Mouse (Mus musculus) spleen, adult 12 weeks (tissue): Measurements from ENCODE around the gene Oaz3.

Source experiments
- DNase-seq: peaks from one replicate; pipeline ENCODE4 v3.0.0; 2022; ENCODE audit warnings: low spot score

Gene Oaz3

GRCm38 (mm10) chr3:94456529-94457000 is 12.8 kb upstream of the Oaz3 start:
- peak; percentile 57 for DNase-seq

- DNase-seq: no peak
Measured at GRCm38 (mm10) chr3:94449377-94449776, 5.7 kb upstream of the Oaz3 start.

- DNase-seq: peak; percentile 91
Measured at GRCm38 (mm10) chr3:94442951-94443596, 641 bp downstream of the Oaz3 start, which contains the start of gene Mrpl9. Gene Mrpl9 (plus strand): TSS chr3:94443318.

- DNase-seq: no peak
Measured at GRCm38 (mm10) chr3:94441182-94441581, 2.5 kb downstream of the Oaz3 start.

DNA sequence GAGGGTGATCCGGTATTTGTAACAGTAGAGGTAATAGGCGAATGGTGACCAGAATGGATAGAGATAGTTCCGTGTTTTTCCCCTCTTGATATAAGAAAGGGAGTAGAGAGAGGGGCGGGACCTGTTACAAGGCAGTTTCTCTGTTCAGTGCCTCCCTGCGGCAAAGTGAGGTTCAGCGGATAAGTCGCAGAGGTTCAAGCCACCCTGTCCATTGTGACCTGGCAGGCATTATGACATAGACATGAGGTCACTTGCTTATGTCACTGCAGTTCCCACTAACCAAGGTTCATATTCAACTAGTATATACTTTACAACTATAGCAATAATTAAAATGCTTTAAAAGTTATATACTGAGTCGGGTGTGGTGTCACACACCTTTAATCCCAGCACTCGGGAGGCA is 7.3 kb downstream of the Oaz3 start:
- no peak for DNase-seq

DNA sequence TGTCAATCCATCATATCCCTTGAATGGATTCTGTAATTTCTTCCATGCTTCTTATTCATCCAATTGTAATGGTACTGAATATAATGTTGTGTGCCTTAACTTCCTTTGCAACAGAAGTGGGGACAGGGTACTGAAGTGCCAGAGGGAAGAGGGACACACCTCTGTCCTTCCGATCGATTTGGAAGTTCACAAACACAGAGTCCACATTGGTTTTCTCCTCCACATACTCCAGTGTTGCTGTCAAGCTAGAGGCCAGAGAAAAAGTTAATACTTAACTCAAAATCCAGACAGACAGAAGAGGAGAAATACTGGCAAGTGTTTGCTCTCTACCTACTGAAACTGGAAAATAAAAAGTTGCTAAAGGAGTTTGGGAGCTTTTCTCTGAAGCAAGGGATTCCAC is 9.4 kb downstream of the Oaz3 start:
- DNase-seq: no peak

DNA sequence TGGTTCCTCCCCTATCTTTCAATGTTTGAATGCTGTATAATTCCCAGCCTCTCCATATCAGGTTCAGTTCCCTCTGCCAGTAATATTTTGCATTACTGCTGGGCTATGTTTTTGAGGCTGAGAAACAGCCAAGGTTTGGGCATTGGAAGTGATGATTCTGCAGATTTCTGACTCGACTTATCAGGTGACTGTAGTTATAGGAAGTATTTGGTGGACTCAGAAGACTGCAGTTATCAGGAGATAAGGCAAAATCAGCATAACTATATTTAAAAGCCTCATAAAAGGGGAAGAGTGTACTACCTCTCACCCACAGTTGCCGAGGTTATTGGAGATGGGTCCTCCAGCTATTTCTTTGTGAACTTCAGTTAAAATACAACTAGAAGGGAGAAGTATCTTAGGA is 12.7 kb downstream of the Oaz3 start:
- DNase-seq: no peak

DNA sequence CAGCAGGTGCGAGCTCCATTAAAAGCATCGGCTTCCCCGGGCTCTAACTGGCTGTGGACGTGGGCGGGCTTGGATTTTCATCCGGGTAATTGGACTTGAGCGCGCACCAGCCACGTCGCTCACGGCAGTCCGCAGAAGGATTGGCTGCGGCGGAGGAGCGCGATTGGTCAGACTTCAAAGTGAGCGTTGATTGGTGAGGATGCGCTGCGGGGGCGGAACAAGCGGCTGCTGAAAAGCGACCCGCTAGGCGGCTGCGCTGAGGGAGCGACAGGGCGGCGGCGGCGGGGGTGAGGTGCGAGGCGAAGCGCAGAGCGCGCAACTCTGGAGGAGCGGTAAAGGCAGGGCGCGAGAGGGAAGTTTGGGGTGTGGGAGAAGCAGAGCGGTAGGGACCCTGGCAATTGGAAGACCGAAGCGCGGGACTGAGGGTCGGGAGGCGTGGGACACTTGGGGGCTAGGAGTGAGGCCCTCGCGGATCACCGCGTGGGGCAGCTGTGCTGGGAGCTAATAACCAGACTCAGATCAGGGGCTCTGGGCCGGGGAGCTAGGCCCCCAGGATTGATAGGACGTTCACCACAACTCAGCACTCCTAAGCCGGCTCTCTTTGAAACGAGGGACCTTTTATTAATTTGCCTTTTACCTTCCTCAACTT is 30.6 kb downstream of the Oaz3 start, which contains the start of gene Tdrkh:
TSS of gene Tdrkh (plus strand) at position 243 of the 649 bp plus-strand sequence.
- DNase-seq: peak; percentile 80

GRCm38 (mm10) chr3:94412530-94412929 is 31.2 kb downstream of the Oaz3 start:
- DNase-seq: no peak

GRCm38 (mm10) chr3:94405561-94405960 is 38.2 kb downstream of the Oaz3 start:
- DNase-seq: no peak

GRCm38 (mm10) chr3:94404366-94405054 is 39.2 kb downstream of the Oaz3 start:
- no peak for DNase-seq

GRCm38 (mm10) chr3:94402451-94402850 is 41.3 kb downstream of the Oaz3 start:
- DNase-seq: no peak

DNA sequence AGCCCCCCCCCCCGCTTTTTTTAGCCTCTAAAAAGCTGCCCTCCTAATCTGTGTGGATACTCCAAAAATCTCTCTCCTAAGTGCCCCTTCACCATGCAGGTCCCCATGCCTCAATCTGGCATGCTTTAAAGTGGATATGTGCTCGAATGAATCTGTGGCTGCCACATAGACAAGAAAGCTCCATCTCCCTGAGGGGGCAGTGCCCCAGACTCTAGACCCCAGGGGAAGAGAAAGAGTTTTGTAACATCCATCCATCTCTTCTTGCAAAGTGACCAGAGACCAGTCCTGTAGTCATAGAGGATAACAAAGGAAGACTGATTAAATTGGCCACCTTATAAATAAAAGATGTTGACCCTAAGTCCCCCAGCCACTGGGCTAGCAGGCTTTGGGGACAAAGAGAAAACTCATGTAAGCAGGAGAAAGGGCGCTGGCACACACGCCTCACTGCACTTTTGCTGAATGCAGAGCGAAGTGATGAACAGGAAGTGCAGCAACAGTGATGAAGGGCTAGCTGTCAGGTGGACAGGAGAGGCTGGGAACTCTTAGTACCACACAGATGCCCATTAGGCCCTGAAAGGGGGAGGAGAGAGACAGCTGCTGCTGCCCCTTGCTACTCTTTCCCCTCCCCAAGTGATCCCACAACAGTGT is 43.9 kb downstream of the Oaz3 start:
- DNase-seq: no peak

- DNase-seq: no peak
Measured at GRCm38 (mm10) chr3:94398943-94399481, 44.7 kb downstream of the Oaz3 start.

GRCm38 (mm10) chr3:94398217-94398616 is 45.5 kb downstream of the Oaz3 start, which contains the start of gene Lingo4:
Gene Lingo4 (plus strand): TSS chr3:94398517.
- DNase-seq: no peak

GRCm38 (mm10) chr3:94396851-94397250 is 46.9 kb downstream of the Oaz3 start:
- DNase-seq: no peak

- DNase-seq: no peak
Measured at GRCm38 (mm10) chr3:94396336-94396735, 47.4 kb downstream of the Oaz3 start.

GRCm38 (mm10) chr3:94393049-94393448 is 50.7 kb downstream of the Oaz3 start:
- DNase-seq: no peak

DNA sequence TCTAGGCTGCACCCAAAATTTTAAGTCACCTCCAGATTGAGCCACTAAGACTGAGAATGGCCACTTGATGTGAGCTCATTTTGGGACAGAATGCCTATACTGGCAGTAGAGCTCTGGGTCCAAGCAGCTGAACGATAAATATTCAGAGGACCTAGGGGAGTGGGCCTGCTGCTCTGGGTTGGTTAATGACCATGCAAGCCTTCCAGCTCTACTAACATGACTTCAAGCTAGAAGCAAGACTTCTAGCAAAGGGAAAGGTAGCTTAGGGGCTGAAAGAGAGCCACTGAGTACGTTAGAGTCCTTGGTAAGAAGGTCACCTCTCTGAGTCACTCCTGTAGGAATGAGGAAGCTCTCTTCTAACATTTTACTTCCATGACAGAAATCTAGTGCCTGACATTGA is 51.6 kb downstream of the Oaz3 start:
- no peak for DNase-seq

DNA sequence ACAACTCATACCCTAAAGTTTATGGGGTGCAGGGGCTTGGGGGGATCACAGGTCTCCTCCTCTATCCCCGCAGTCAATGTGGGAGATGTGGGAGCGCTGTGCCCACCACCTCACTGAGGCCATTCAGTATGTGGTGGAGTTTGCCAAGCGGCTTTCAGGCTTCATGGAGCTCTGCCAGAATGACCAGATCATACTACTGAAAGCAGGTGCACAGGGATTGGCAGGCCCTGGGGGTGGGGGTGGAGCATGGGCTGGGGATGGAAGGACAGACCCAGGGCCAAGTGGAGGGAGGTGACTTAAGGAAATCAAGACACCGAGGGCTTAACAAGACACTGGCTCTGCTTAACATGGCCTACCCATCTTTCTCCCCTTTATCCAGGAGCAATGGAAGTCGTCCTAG is 52.7 kb downstream of the Oaz3 start:
- DNase-seq: no peak

DNA sequence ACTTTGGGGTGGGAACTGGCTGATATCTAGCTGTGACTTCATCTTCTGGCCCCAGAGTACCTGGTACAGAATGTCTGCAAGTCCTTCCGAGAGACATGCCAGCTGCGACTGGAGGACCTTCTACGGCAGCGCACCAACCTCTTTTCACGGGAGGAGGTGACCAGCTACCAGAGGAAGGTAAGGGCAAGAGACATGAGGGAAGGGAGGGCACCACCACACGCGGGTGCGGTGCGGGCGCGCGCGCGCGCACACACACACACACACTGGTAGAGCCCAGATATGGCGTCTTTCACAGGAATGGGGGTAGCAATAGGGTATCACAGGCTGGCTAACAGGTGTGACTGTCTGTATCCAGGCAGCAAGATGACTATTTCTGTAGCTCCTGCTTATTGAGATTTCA is 54.3 kb downstream of the Oaz3 start:
- DNase-seq: no peak

- no peak for DNase-seq
Measured at GRCm38 (mm10) chr3:94388047-94388446, 55.7 kb downstream of the Oaz3 start.
